Mouse (Mus musculus) neural tube, embryonic 13.5 days (tissue): ENCODE measurements at regions not wholly inside any gene's neighbourhood (a gene's known extent, or its start where the extent isn't known, plus 50 kb on each side); places are given as distances from the start of the nearest gene placed in this dataset.

Experiments used
- ATAC-seq: fragments of 200-750 bp; cut with Nextera tagmentation; 2 replicates; pipeline ENCODE4 v1.8.0; 2017; ENCODE audit warnings: low read depth, mild to moderate bottlenecking, moderate TSS enrichment, moderate library complexity
- H3K27ac ChIP-seq: fragments of 300-500 bp; sonication (generic); replicated peaks from 2 replicates; pipeline ENCODE4 v1.5.1; 2015; ENCODE audit warnings: moderate library complexity, mild to moderate bottlenecking, inconsistent platforms
- H3K27me3 ChIP-seq: fragments of 300-500 bp; sonication (generic); 2 replicates; pipeline ENCODE4 v1.6.1; 2015; ENCODE audit warnings: mild to moderate bottlenecking, inconsistent platforms
- H3K36me3 ChIP-seq: fragments of 300-500 bp; sonication (generic); 2 replicates; pipeline ENCODE4 v1.6.1; 2015; ENCODE audit warnings: mild to moderate bottlenecking, inconsistent platforms
- H3K4me1 ChIP-seq: fragments of 300-500 bp; sonication (generic); replicated peaks from 2 replicates; pipeline ENCODE4 v1.6.1; 2015; ENCODE audit warnings: inconsistent platforms
- H3K4me2 ChIP-seq: fragments of 300-500 bp; sonication (generic); 2 replicates; pipeline ENCODE4 v1.6.1; 2015; ENCODE audit warnings: inconsistent platforms, mild to moderate bottlenecking, moderate library complexity
- H3K4me3 ChIP-seq: fragments of 300-500 bp; sonication (generic); 2 replicates; pipeline ENCODE4 v1.5.1; 2015; ENCODE audit warnings: mild to moderate bottlenecking, inconsistent platforms
- H3K9ac ChIP-seq: fragments of 300-500 bp; sonication (generic); 2 replicates; pipeline ENCODE4 v1.6.1; 2015; ENCODE audit warnings: moderate library complexity, mild to moderate bottlenecking, inconsistent platforms
- H3K9me3 ChIP-seq: fragments of 300-500 bp; sonication (generic); 2 replicates; pipeline ENCODE4 v1.6.1; 2016; ENCODE audit warnings: inconsistent platforms
- WGBS: fragments of 180-500 bp; shearing (Covaris S2); methylation state at CpG from one replicate; pipeline ENCODE4 v1.1.7; 2015; 5-methylcytosine and 5-hydroxymethylcytosine counted together

DNA sequence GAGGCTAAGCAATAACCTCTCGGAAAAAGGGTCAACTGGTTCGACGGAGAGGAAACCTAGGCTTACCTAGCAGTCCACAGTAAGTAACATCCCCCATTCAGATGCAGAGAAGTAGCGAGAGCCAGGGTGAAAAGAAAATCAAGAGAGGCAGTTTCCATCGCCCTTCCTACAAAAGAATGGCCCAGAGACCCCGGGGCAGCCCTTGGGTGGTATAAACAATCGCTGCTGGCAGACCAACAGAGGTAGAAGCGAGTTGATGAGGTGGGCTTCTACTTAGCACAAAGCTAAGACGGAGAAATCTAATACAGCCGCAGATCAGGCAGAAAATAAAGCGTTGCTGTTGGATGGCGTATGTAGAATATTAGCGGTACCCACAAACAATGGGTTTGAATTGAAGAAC, 57.8 kb upstream of the Arl15 start:
- no peaks in the 10 kb centered on the region for H3K36me3 ChIP-seq
- no peak overlapping the region for H3K9ac ChIP-seq
- H3K4me1 ChIP-seq, result peaks cover 21% of the 10 kb centered on the region
- no peak overlapping the region for H3K4me3 ChIP-seq
- H3K4me2 ChIP-seq, result no peak overlapping the region
- ATAC-seq, result no peak
- H3K27ac ChIP-seq, result no peak overlapping the region
- 0 out of 2 replicates have a peak, but pooled peaks cover 3% of the 10 kb centered on the region for H3K27me3 ChIP-seq
- H3K9me3 ChIP-seq, result no peaks in the 10 kb centered on the region
- 82% methylated on average over 13 of the region's 13 CpGs for WGBS

DNA sequence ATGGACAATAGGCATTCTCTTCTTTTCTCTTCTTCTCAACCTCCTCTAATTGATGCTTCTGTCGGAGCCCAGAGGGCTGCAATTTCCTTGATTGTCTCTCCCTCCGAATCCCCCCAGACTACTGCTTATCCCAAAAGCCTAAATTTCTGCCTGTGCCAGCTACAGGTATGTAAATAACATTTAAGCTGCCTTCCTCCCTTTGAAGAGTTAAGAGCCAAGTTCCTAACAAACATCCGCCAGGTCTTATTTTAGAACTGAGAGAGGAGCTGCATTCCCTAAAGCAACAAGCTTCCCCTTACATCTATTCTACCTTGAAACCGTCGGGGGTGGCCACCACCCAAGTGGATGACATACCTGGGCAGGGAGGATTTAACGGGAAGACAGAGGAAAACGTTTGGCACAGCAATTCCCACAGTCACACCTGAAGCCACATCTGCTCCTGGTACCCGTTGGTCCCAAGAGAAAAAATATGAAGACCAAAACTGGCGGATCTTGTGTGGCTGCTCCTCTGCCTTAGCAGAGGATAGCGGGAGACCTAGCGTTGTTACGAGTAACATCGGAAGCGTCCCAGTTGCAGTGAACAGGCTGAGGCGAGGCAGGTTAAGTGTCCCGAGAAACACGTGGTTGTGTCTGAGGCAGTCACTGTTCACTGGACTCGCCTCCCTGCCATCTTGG, 58.6 kb upstream of the Arl15 start:
- no peak overlapping the region for H3K4me3 ChIP-seq
- H3K27me3 ChIP-seq, result 0 out of 2 replicates have a peak, but pooled peaks cover 3% of the 10 kb centered on the region
- H3K4me1 ChIP-seq, result peaks cover 26% of the 10 kb centered on the region
- H3K9ac ChIP-seq, result no peak overlapping the region
- no peak for ATAC-seq
- WGBS, result 48% methylated on average over 18 of the region's 18 CpGs
- no peaks in the 10 kb centered on the region for H3K36me3 ChIP-seq
- H3K4me2 ChIP-seq, result no peak overlapping the region
- no peak overlapping the region for H3K27ac ChIP-seq
- no peaks in the 10 kb centered on the region for H3K9me3 ChIP-seq

DNA sequence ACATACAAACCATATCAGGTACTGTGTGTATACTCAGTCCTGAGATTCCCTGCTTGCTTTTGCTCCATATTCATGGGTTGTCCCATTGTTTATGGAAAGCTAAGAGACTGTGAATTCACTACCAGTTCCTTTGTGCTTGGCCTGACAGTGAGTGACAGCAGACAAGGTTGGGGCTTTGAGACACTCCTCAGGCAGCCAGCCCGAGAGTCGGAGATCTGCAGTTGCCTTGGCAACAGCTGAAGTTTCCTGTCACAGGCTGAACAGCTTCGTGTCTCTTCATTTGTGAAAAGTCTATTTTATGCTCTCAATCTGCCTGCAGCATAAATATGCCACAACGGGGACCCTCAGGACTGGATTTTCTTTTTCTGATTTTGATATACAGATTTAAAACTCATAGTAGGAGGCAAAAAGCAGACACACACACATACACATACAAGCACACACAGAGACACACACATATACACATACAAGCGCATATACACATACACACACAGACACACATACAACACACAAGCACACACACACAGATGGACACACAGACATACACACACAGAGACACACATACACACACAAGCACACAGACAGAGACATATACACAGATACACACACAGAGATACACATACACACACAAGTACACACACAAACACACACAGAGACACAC, 60.0 kb upstream of the Arl15 start:
- peak; percentile 89 for ATAC-seq
- Histone ChIP-seq H3K9me3 (no peaks in the 10 kb centered on the region), H3K4me1 (peaks cover 28% of the 10 kb centered on the region), H3K27me3 (0 out of 2 replicates have a peak, but pooled peaks cover 3% of the 10 kb centered on the region), H3K9ac (no peak overlapping the region), H3K4me3 (no peak overlapping the region), H3K27ac (peak overlapping the region; percentile 61), H3K4me2 (no peak overlapping the region), H3K36me3 (no peaks in the 10 kb centered on the region)
- 23% methylated on average over 5 of the region's 5 CpGs for WGBS

DNA sequence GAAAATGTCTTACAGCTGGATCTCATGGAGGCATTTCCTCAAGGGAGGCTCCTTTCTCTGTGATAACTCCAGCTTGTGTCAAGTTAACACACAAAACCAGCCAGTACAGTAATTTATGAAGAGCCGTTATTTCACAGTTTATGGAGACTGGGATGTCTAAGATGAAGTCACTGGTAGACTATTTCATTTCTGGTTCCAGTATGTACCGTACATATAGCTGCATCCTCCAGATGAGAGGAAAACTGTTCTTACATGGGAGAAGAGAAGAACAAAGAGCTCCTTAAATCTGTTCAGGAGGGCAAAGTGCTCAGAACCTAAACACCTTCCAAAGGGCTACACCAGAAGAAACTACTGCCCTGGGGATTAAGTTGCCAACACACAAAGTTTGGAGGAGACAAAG, 60.6 kb upstream of the Arl15 start:
- Histone ChIP-seq H3K4me1 (peaks cover 28% of the 10 kb centered on the region), H3K4me2 (no peak overlapping the region), H3K9ac (no peak overlapping the region), H3K27ac (peak overlapping the region; percentile 61), H3K36me3 (no peaks in the 10 kb centered on the region), H3K9me3 (no peaks in the 10 kb centered on the region), H3K27me3 (0 out of 2 replicates have a peak, but pooled peaks cover 3% of the 10 kb centered on the region), H3K4me3 (no peak overlapping the region)
- peak; percentile 26; the same call in 1 of the 2 replicates for ATAC-seq
- WGBS, result 54% methylated on average over 2 of the region's 2 CpGs

DNA sequence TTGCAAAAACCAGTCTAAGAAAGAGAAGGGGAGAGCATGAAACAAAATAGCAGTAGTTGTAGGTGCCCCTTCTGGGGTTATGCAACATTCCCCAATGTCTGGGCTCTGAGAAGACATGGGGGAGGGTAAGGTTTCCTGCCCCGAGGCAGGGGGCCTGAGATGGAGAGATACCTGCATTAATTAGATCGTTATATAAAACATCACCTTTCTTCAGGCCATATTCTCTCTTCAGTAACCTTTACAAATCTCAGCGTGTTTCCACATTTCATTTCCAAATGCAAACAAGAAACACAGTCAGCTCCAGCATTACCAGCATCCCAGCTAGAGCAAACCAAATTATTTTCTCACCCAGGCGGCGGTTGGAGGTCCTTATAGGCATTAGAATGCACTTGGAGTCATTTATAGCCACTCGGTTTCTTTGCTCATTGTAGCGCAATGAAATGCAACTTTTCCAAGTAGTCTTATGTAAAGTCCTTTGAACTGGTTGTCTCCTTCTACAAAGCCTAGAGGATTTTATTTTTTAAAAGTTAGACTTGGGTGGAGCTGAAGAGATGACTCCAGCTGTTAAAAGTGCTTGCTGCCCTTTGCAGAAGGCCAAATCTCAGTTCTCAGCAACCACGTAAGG, 63.4 kb upstream of the Arl15 start:
- ATAC-seq, result no peak
- no peak overlapping the region for H3K4me3 ChIP-seq
- no peak overlapping the region for H3K27ac ChIP-seq
- no peaks in the 10 kb centered on the region for H3K9me3 ChIP-seq
- 32% methylated on average over 8 of the region's 8 CpGs for WGBS
- H3K36me3 ChIP-seq, result no peaks in the 10 kb centered on the region
- H3K9ac ChIP-seq, result no peak overlapping the region
- H3K4me2 ChIP-seq, result no peak overlapping the region
- H3K27me3 ChIP-seq, result 0 out of 2 replicates have a peak, but pooled peaks cover 3% of the 10 kb centered on the region
- H3K4me1 ChIP-seq, result peaks cover 28% of the 10 kb centered on the region

DNA sequence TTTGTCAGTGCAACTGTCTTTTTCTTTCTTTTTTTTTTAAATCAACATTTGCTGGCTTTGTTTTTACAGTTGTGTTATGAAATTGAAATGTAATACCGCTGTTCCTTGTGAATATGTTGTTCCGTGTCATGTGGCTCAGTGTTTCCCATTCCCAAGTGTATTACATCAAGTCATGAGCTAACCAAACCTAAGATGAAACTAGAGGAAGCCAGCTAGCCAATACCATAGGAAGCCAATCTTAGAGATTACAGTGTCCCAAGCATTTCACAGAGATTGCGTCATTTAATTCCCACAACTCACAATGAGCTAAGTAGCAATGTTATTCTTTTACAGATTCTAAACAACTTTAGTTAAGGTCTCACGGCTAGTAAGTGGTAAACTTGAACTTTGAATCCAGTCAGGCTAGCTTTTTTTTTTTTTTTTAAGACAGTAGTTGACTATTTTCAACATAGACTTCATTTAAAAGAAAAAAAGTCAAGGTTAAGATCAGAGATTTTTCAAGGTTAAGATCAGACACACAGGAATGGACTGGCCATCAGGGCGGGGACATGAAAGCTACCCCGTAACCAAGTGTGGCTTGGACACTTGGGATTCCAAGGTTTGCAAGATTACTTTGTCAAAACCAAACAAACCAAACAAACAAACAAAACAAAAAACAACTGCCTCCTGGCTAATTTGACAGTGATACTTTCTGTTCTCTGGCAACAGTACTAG, 64.1 kb upstream of the Arl15 start:
- Histone ChIP-seq H3K4me1 (peaks cover 28% of the 10 kb centered on the region), H3K27me3 (no peaks in the 10 kb centered on the region), H3K36me3 (no peaks in the 10 kb centered on the region), H3K9ac (no peak overlapping the region), H3K4me3 (no peak overlapping the region), H3K9me3 (no peaks in the 10 kb centered on the region), H3K27ac (no peak overlapping the region), H3K4me2 (no peak overlapping the region)
- ATAC-seq, result no peak
- 88% methylated on average over 6 of the region's 6 CpGs for WGBS

DNA sequence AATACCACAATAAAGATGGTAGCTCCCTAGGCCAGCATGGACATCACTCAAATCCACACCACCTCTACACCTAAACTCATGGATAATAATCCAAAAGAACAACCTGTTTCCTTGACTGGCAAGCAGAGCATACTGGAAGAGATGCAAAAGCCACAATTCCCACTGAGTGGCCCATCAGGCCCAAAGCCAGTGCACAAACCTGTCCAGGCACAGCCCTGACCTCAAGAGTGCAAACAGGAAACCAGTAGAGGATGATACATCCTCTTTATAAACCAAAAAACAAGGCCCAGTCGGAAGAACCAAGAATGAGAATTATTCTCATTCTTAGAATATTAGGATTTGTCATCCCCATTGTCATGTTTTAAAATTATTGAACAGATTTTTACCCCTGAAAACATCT, 64.7 kb upstream of the Arl15 start:
- H3K4me3 ChIP-seq, result no peak overlapping the region
- WGBS, result 84% methylated on average over 1 of the region's 1 CpGs
- no peak overlapping the region for H3K27ac ChIP-seq
- ATAC-seq, result no peak
- H3K36me3 ChIP-seq, result no peaks in the 10 kb centered on the region
- H3K9me3 ChIP-seq, result no peaks in the 10 kb centered on the region
- peaks cover 25% of the 10 kb centered on the region for H3K4me1 ChIP-seq
- no peak overlapping the region for H3K9ac ChIP-seq
- no peaks in the 10 kb centered on the region for H3K27me3 ChIP-seq
- no peak overlapping the region for H3K4me2 ChIP-seq

DNA sequence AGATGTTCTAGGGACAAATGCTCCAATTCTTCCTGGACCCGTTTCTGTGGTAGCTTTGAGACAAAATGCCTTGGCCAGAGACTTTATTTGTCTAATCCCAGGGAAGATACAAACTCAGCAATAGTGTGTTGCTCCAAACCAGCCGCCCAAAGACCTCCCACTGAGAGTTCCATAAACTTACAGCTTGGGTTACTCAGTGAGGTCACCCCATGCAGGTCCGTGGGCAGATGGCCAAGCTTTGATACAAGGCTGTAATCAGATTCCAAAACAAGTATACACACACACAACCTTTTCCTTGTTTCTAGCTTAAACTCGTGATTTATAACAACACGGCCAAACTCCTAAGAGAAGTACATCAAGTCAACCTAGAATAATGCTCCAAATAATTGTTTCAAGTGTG, 64.6 kb upstream of the Hspb3 start:
- WGBS, result 38% methylated on average over 5 of the region's 5 CpGs
- no peaks in the 10 kb centered on the region for H3K36me3 ChIP-seq
- peaks cover 12% of the 10 kb centered on the region for H3K4me1 ChIP-seq

DNA sequence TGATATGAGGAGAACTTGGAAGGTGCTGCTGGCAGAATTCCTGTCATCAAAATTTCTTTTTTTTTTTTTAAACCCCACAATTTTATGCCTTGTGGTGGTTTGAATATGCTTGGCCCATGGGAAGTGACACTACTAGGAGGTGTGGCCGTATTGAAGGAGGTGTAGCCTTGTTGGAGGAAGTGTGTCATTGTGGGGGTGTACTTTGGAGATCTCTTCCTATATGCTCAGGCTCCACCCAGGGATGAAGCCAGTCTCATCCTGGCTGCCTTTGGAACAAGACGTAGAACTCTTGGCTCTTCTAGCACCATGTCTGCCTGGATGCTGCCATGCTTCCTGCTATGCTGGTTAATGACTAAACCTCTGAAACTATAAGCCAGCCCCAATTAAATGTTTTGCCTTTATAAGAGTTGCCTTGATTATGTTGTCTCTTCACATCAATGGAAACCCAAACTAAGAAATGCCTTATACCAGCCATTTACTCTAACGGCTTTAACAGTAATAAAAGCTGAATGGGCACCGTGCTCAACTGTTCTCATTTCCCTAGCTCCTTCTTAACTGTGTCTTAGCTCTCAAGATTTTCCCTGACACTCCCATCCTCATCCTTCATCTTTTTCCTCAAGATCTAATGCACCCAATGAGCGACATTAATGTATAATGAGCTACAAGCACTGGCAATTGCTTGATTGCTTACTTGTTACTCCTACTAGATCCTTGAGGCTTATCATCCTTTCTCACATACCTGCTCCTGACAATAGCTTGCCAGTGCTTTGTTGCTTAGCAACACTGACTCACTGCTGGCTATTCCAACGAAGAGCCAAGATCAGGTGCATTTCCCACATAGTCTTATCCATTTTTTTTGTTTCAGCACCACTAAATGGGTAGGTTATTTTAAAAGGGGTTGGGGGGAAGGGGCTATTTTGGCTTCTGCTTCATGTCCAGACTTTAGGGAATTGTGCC, 61.7 kb upstream of the Hspb3 start:
- no peak overlapping the region for H3K9ac ChIP-seq
- H3K4me3 ChIP-seq, result no peak overlapping the region
- H3K27ac ChIP-seq, result no peak overlapping the region
- H3K36me3 ChIP-seq, result no peaks in the 10 kb centered on the region
- WGBS, result 58% methylated on average over 6 of the region's 6 CpGs
- H3K4me1 ChIP-seq, result no peaks in the 10 kb centered on the region
- peak; percentile 65; the same call in 1 of the 2 replicates for ATAC-seq
- H3K27me3 ChIP-seq, result no peaks in the 10 kb centered on the region
- no peaks in the 10 kb centered on the region for H3K9me3 ChIP-seq
- no peak overlapping the region for H3K4me2 ChIP-seq

More for the DNA sequence above, 64.6 kb upstream of the Hspb3 start:
- no peak for ATAC-seq
- Histone ChIP-seq H3K4me2 (no peak overlapping the region), H3K27me3 (no peaks in the 10 kb centered on the region), H3K4me3 (no peak overlapping the region), H3K9me3 (no peaks in the 10 kb centered on the region), H3K9ac (no peak overlapping the region), H3K27ac (no peak overlapping the region)

DNA sequence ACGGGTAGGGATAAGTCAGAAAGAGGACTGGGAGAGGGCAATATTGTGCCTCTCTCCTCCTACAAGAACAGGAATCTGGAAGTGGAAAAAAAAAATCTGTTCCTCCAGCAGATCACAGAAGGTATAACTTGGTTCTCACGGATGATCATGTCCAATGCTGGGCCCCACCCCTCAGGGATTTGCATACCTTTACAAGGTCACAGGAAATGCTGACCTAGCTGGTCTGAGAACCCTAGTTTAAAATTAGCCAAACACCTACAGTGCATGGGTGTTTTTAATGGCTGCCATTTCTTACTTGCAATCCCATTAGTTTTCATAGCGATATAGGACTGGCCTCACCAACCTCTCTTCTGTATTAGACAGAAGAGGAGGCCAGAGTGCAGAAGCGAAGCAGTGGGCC, 51.8 kb upstream of the Hspb3 start:
- H3K27me3 ChIP-seq, result no peaks in the 10 kb centered on the region
- no peak for ATAC-seq

DNA sequence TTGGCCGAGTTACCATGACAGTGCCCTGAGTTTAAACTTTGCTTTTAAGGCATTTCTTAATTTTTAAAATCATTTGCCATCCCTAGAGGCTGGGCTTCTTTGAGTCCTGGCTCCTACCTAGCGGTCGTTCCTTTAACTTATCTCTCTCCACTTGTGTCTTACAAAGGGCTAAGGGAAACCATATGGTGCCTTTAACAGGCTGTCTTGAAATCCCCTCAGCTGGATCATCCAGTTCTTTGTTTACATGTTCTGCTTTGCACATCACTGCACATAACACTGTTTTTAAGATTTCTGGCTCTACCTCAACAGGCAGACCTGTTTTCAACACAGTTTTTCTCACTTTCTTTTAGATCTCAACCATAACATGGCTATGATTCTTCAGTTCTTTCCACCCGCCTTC, 50.4 kb upstream of the Hspb3 start:
- no peak overlapping the region for H3K4me3 ChIP-seq
- WGBS, result 63% methylated on average over 4 of the region's 4 CpGs
- H3K36me3 ChIP-seq, result no peaks in the 10 kb centered on the region
- H3K9ac ChIP-seq, result no peak overlapping the region
- no peak for ATAC-seq
- H3K4me2 ChIP-seq, result no peak overlapping the region
- no peak overlapping the region for H3K27ac ChIP-seq
- no peaks in the 10 kb centered on the region for H3K4me1 ChIP-seq
- no peaks in the 10 kb centered on the region for H3K27me3 ChIP-seq
- H3K9me3 ChIP-seq, result no peaks in the 10 kb centered on the region

More for the DNA sequence above, 51.8 kb upstream of the Hspb3 start:
- H3K27ac ChIP-seq, result no peak overlapping the region
- 84% methylated on average over 4 of the region's 4 CpGs for WGBS
- H3K36me3 ChIP-seq, result no peaks in the 10 kb centered on the region
- no peak overlapping the region for H3K4me3 ChIP-seq
- H3K9me3 ChIP-seq, result no peaks in the 10 kb centered on the region
- no peak overlapping the region for H3K9ac ChIP-seq
- no peak overlapping the region for H3K4me2 ChIP-seq
- no peaks in the 10 kb centered on the region for H3K4me1 ChIP-seq
